Mouse (Mus musculus) hindbrain, embryonic 13.5 days (tissue): Measurements from ENCODE around the gene Plekhh3. TPM values are rescaled to one million over a fixed set of nuclear protein-coding genes. Genes with fewer than 3 reads are reported as not detected.
A peak's percentile ranks its signal among the peaks of the same experiment; 100 is the strongest.

Source experiments
- ATAC-seq: fragments of 200-750 bp; cut with Nextera tagmentation; 2 replicates; pipeline ENCODE4 v1.8.0; 2017; ENCODE audit warnings: moderate TSS enrichment; ENCODE audit not compliant: low FRiP score
- H3K27ac ChIP-seq: fragments of 300-500 bp; sonication (generic); 2 replicates; pipeline ENCODE4 v1.5.1; 2015; ENCODE audit warnings: inconsistent platforms, mild to moderate bottlenecking, moderate library complexity
- H3K27me3 ChIP-seq: fragments of 300-500 bp; sonication (generic); 2 replicates; pipeline ENCODE4 v1.6.1; 2015; ENCODE audit warnings: mild to moderate bottlenecking, inconsistent platforms
- H3K36me3 ChIP-seq: fragments of 300-500 bp; sonication (generic); 2 replicates; pipeline ENCODE4 v1.6.1; 2015; ENCODE audit warnings: mild to moderate bottlenecking, inconsistent platforms
- H3K4me1 ChIP-seq: fragments of 300-500 bp; sonication (generic); replicated peaks from 2 replicates; pipeline ENCODE4 v1.6.1; 2015; ENCODE audit warnings: inconsistent platforms
- H3K4me2 ChIP-seq: fragments of 300-500 bp; sonication (generic); 2 replicates; pipeline ENCODE4 v1.6.1; 2015; ENCODE audit warnings: inconsistent platforms, mild to moderate bottlenecking, moderate library complexity
- H3K4me3 ChIP-seq: fragments of 300-500 bp; sonication (generic); 2 replicates; pipeline ENCODE4 v1.5.1; 2015; ENCODE audit warnings: mild to moderate bottlenecking, inconsistent platforms
- H3K9ac ChIP-seq: fragments of 300-500 bp; sonication (generic); 2 replicates; pipeline ENCODE4 v1.6.1; 2015; ENCODE audit warnings: mild to moderate bottlenecking, inconsistent platforms
- H3K9me3 ChIP-seq: fragments of 300-500 bp; sonication (generic); 2 replicates; pipeline ENCODE4 v1.6.1; 2016; ENCODE audit warnings: inconsistent platforms
- WGBS: fragments of 180-500 bp; shearing (Covaris S2); methylation state at CpG from one replicate; pipeline ENCODE4 v1.1.7; 2015; 5-methylcytosine and 5-hydroxymethylcytosine counted together
- microRNA-seq: library from miRNA; unstranded; fragments of <30 nt; microRNA quantifications from one replicate; pipeline ENCODE4, GENCODE M21; 2016
- polyA plus RNA-seq: library from polyadenylated mRNA; unstranded; fragments of >200 nt; fragmentation: Nextera tagmentation; extraction: Ambion mirVana; gene quantifications from 2 replicates; pipeline ENCODE4 v1.2.1, GENCODE M21; 2015

Plekhh3 gene
- polyA plus RNA-seq, 1 experiment from 2014 or later: 10.2 TPM

- peak overlapping the region; percentile 97 for H3K4me2 ChIP-seq
- WGBS: 1% methylated on average over 39 of the region's 39 CpGs
- H3K36me3 ChIP-seq: peaks cover 17% of the 10 kb centered on the region
- no peaks in the 10 kb centered on the region for H3K27me3 ChIP-seq
- peak overlapping the region; percentile 95 for H3K9ac ChIP-seq
- H3K9me3 ChIP-seq: no peaks in the 10 kb centered on the region
- peak overlapping the region; percentile 90 for H3K4me3 ChIP-seq
- H3K4me1 ChIP-seq: peaks cover 52% of the 10 kb centered on the region
- peak overlapping the region; percentile 94 for H3K27ac ChIP-seq
- ATAC-seq: peak; percentile 80
Observed at GRCm38 (mm10) chr11:101119131-101119760, 51.9 kb downstream of the Plekhh3 start.

GRCm38 (mm10) chr11:101118105-101118504 is 53.0 kb downstream of the Plekhh3 start:
- H3K9me3 ChIP-seq: 0 out of 2 replicates have a peak, but pooled peaks cover under 1% of the 10 kb centered on the region
- peak overlapping the region; percentile 95 for H3K9ac ChIP-seq
- H3K4me2 ChIP-seq: peak overlapping the region; percentile 97
- no peak overlapping the region for H3K27ac ChIP-seq
- no peaks in the 10 kb centered on the region for H3K27me3 ChIP-seq
- peaks cover 9% of the 10 kb centered on the region for H3K36me3 ChIP-seq
- 64% methylated on average over 4 of the region's 4 CpGs for WGBS
- no peak for ATAC-seq
- peak overlapping the region; percentile 90 for H3K4me3 ChIP-seq
- H3K4me1 ChIP-seq: peaks cover 52% of the 10 kb centered on the region

- Histone ChIP-seq H3K9me3 (0 out of 2 replicates have a peak, but pooled peaks cover 5% of the 10 kb centered on the region), H3K9ac (peak overlapping the region; percentile 49; the same call in 1 of the 2 replicates), H3K27me3 (no peaks in the 10 kb centered on the region), H3K4me3 (no peak overlapping the region), H3K27ac (peak overlapping the region; percentile 78), H3K36me3 (peaks cover 5% of the 10 kb centered on the region; the same call in 1 of the 2 replicates), H3K4me1 (peaks cover 47% of the 10 kb centered on the region), H3K4me2 (peak overlapping the region; percentile 15; the same call in 1 of the 2 replicates)
- WGBS: 30% methylated on average over 2 of the region's 2 CpGs
- ATAC-seq: no peak
Observed at GRCm38 (mm10) chr11:101115564-101115963, 55.6 kb downstream of the Plekhh3 start.

Small RNA genes within 50 kb of the gene (microRNA-seq; reads per million reads assigned to microRNA genes)
- not detected for gene Gm27626

Other genes with a start within 250 kb of the Plekhh3 start
- gene Stat3, start 231.8 kb downstream of the Plekhh3 start, polyA plus RNA-seq: 51.5 and 53.3 TPM in 2 replicates
- gene Cavin1, start 200.5 kb downstream of the Plekhh3 start, polyA plus RNA-seq: 42.0 and 43.9 TPM in 2 replicates
- gene Atp6v0a1, start 161.9 kb downstream of the Plekhh3 start, polyA plus RNA-seq: 108 and 110 TPM in 2 replicates
- 10.7 and 11.3 TPM in 2 replicates for gene Naglu, start 101.3 kb downstream of the Plekhh3 start, polyA plus RNA-seq
- gene Hsd17b1, start 92.9 kb downstream of the Plekhh3 start, polyA plus RNA-seq: 0.49 TPM in 1 of 2 replicates, not detected in the other
- gene Coasy, start 88.8 kb downstream of the Plekhh3 start, polyA plus RNA-seq: 41.9 and 44.1 TPM in 2 replicates
- 88.1 and 91.0 TPM in 2 replicates for gene Mlx, start 84.1 kb downstream of the Plekhh3 start, polyA plus RNA-seq
- 23.4 and 26.3 TPM in 2 replicates for gene Psmc3ip, start 75.9 kb downstream of the Plekhh3 start, polyA plus RNA-seq
- 25.1 and 27.7 TPM in 2 replicates for gene Retreg3, start 51.5 kb downstream of the Plekhh3 start, polyA plus RNA-seq
- gene Tubg1, start 51.4 kb downstream of the Plekhh3 start, polyA plus RNA-seq: 79.6 and 84.0 TPM in 2 replicates
- gene Tubg2, start 15.4 kb downstream of the Plekhh3 start, polyA plus RNA-seq: 34.6 and 38.2 TPM in 2 replicates
- 2.6 and 2.8 TPM in 2 replicates for gene Cntnap1, start 828 bp downstream of the Plekhh3 start, polyA plus RNA-seq
- 0.13 and 0.18 TPM in 2 replicates for gene Ccr10, start 4.1 kb upstream of the Plekhh3 start, polyA plus RNA-seq
- gene Ezh1, start 55.1 kb upstream of the Plekhh3 start, polyA plus RNA-seq: 20.4 and 20.7 TPM in 2 replicates
- gene Ramp2, start 74.7 kb upstream of the Plekhh3 start, polyA plus RNA-seq: 84.8 and 94.9 TPM in 2 replicates
- gene Vps25, start 82.4 kb upstream of the Plekhh3 start, polyA plus RNA-seq: 110 and 115 TPM in 2 replicates
- gene Wnk4, start 89.2 kb upstream of the Plekhh3 start, polyA plus RNA-seq: 7.0 and 7.7 TPM in 2 replicates
- 1.3 TPM in 2 replicates for gene Cntd1, start 107.7 kb upstream of the Plekhh3 start, polyA plus RNA-seq
- 216 and 226 TPM in 2 replicates for gene Coa3, start 107.8 kb upstream of the Plekhh3 start, polyA plus RNA-seq
- gene Becn1, start 130.9 kb upstream of the Plekhh3 start, polyA plus RNA-seq: 166 and 188 TPM in 2 replicates
- gene Psme3, start 144.9 kb upstream of the Plekhh3 start, polyA plus RNA-seq: 118 and 122 TPM in 2 replicates
- gene Aoc2, start 153.7 kb upstream of the Plekhh3 start, polyA plus RNA-seq: 1.9 and 2.4 TPM in 2 replicates
- not detected in 2 replicates for gene Aoc3, start 159.3 kb upstream of the Plekhh3 start, polyA plus RNA-seq
- gene G6pc, start 196.2 kb upstream of the Plekhh3 start, polyA plus RNA-seq: not detected in 2 replicates
- 91.5 and 96.2 TPM in 2 replicates for gene Aarsd1, start 246.3 kb upstream of the Plekhh3 start, polyA plus RNA-seq